Mouse (Mus musculus) gastrocnemius, adult 2 months (tissue): ENCODE data around the gene Grb10. TPM values are rescaled to one million over a fixed set of nuclear protein-coding genes. Genes with fewer than 3 reads are reported as not detected.
A peak's percentile ranks its signal among the peaks of the same experiment; 100 is the strongest.

Source experiments
- DNase-seq: peaks from one replicate; pipeline ENCODE4 v3.0.0; 2022
- H3K27ac ChIP-seq: fragments of 200-600 bp; 2 replicates; pipeline ENCODE4 v1.8.1; 2022; ENCODE audit warnings: mild to moderate bottlenecking
- H3K4me3 ChIP-seq: fragments of 200-600 bp; 2 replicates; pipeline ENCODE4 v1.8.1; 2022; ENCODE audit warnings: mild to moderate bottlenecking, moderate library complexity
- CTCF ChIP-seq: fragments of 200-600 bp; IDR thresholded peaks from 2 replicates; pipeline ENCODE4 v1.8.1; 2022; ENCODE audit warnings: antibody characterized with exemption, mild to moderate bottlenecking, moderate library complexity
- intact Hi-C: fragments of 180-260 bp; cut with DNase I; formaldehyde crosslinking; loops from one replicate; pipeline ENCODE4 v1.15.1; 2025
- total RNA-seq, 2 experiments: library from RNA; stranded (reverse); gene quantifications; 2 replicates each; pipeline ENCODE4 v1.2.3; 2021

The Grb10 gene
- total RNA-seq, 2 experiments from 2014 or later, result 27.9 to 59.3 TPM

GRCm38 (mm10) chr11:12025392-12025755, 13.1 kb downstream of the Grb10 start:
- Histone ChIP-seq H3K27ac (no peak overlapping the region), H3K4me3 (peak overlapping the region; percentile 56)
- no peak for TF ChIP-seq CTCF
- no peak for DNase-seq
- intact Hi-C loops, result loop anchor here (1.0 to 2.0 kb wide), 2 partner anchors 266 to 333 kb away; no protein-coding TSS in a partner anchor

DNA sequence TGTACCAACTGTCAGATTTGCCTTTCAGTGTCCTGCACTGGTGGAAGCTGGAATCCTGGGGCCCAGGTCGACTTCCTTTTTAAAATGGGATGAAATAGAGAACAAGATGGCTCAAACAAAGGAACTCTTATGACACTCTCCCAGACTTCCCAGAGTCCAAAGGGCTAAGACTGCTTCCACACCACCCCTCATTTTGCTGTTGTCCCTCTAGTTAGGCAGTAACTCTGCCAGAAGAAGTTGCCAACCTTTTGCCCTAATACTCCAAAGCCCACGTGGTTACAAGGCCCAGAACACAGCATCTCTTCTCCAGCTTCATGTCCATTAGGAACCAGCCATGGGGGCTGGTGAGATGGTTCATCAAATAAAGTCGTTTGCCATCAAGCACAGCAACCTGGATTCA, 15.4 kb downstream of the Grb10 start:
- intact Hi-C loops, result no loop called here
- no peak for TF ChIP-seq CTCF

DNA sequence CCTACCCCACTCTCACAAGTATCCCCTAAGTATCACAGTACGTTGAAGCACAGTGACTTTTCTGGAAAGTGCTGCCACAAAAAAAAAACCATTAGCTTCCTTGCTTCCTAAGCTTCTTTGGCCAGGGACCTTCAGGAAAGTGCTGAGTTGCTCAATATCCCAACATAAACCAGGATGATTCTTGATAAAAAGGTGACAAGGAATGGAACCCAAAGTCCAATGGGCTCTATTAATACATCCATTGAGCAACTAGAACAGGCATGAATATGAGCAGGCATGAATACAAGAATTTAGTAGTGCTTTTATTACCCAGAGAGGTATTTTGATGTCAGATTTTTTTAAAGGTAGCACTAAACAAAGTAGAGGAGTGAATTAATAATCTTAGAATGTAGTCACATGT, 18.8 kb downstream of the Grb10 start:
- Histone ChIP-seq H3K4me3 (no peak overlapping the region), H3K27ac (0 out of 2 replicates have a peak overlapping the region, but pooled peaks have one; percentile 67)
- DNase-seq, result no peak
- TF ChIP-seq CTCF, result no peak
- intact Hi-C loops, result no loop called here

More for the DNA sequence above, 15.4 kb downstream of the Grb10 start:
- Histone ChIP-seq H3K4me3 (no peak overlapping the region), H3K27ac (no peak overlapping the region)
- DNase-seq, result no peak

DNA sequence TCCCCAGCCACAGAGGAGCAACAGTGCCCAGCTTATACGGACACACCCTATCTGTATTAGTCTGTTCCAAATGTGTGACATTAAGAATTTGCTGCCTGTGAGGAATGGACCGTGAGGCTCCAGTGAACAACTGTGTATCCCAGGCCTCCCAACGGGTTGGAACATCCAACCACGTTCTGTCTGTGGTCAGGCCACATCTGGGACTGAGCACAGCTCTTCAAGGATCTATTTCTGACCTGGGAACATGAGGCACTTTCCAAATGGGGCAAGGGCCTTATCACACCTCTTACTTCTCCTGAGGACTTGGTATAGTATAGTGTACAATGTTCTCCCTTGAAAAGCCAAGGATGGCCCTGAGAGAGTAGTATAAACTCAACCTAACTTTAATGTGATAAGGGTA, 19.9 kb downstream of the Grb10 start:
- H3K4me3 ChIP-seq, result no peak overlapping the region
- no peak for TF ChIP-seq CTCF
- peak overlapping the region; percentile 67 for H3K27ac ChIP-seq
- intact Hi-C loops, result no loop called here
- peak; percentile 38 for DNase-seq

DNA sequence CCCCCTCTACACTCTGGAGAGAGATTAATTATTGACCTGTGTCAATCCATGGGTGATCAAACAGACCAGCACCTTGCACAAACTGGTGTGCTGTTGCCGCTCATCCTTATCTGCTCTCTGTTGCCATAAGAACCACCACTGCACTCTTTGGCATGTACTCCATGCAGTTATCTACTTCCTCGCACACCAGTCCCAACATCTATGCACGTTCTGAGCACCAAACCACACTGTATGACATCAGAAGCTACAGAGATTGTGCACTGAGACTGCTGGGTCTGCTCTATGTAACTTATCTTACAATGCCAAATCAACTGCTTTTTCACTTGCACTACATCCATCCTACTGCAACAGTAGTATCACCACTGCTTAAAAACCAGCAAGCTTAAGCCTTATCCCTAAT, 28.4 kb downstream of the Grb10 start:
- intact Hi-C loops, result no loop called here

GRCm38 (mm10) chr11:12000293-12000910, 38.1 kb downstream of the Grb10 start:
- Histone ChIP-seq H3K4me3 (no peak overlapping the region), H3K27ac (peak overlapping the region; percentile 12; the same call in 1 of the 2 replicates)
- no peak for TF ChIP-seq CTCF
- intact Hi-C loops, result no loop called here
- no peak for DNase-seq

More for the DNA sequence above, 28.4 kb downstream of the Grb10 start:
- no peak for DNase-seq
- Histone ChIP-seq H3K27ac (no peak overlapping the region), H3K4me3 (no peak overlapping the region)
- TF ChIP-seq CTCF, result no peak

DNA sequence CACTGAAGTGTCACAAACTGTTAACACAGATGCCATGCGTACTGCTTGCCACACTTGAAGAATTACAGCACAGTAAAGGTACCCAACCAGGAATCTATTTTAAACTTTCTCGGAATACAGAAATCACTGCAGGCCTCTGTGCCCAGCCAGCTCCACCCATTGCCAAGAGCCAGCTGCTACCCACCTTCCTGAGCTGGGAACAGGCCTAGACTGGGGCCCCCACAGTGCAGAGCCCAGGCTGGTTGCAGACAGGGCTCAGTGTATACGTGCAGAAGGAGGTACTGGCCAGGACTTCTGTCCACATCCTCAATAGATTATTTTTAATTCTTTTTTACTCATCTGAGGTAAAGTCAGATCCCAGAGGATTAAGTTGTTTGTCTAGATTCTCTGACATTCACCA, 39.6 kb downstream of the Grb10 start:
- peak; percentile 48 for DNase-seq
- H3K4me3 ChIP-seq, result no peak overlapping the region
- intact Hi-C loops, result loop anchor here (5.0 kb wide), 1 partner anchor 38 kb away; the partner anchor contains the start of gene Grb10
- peak overlapping the region; percentile 55; the same call in 1 of the 2 replicates for H3K27ac ChIP-seq
- no peak for TF ChIP-seq CTCF

DNA sequence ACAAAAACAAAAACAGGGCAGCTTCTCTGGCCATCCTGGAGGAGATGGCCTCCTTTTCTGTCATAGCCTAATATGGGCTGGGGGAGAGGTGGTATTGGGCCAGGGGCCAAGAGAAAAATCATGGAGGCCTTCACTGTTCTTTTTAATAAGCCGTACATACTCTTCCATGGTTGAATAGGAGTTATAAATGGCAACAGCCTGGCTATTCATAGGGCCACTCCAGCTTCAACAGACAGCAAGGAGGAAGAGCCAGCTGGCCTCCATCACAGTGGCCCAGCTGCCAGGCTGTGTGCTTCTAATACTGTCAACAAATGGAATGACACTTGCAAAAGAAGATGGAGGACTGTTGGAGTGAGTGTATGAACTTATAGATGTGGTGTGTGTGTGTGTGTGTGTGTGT, 41.4 kb downstream of the Grb10 start:
- Histone ChIP-seq H3K27ac (peak overlapping the region; percentile 83), H3K4me3 (no peak overlapping the region)
- peak; percentile 75 for DNase-seq
- intact Hi-C loops, result loop anchor here (5.0 kb wide), 1 partner anchor 40 kb away; the partner anchor contains the start of gene Grb10
- no peak for TF ChIP-seq CTCF

DNA sequence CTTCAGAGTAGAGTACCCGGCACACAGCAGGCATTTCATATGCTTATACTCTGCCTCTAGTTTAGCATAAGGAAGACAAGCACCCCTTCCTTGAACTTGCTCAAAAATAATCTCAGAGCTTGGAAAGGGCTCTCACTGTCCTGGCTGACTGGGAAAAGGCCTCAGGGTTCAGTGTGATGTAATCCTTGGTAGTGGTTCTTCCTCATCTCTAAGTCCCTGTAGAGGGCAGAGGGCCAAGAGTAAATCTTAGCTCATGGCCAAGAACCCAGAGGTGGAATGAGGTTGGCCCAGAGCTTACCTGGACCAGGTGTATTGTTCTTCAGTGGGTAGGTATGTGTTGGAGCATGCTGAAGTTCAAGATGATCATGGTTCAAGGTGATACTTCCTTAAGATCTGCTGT, 43.1 kb downstream of the Grb10 start:
- no peak for TF ChIP-seq CTCF
- intact Hi-C loops, result loop anchor here (5.0 kb wide), 1 partner anchor 42 kb away; the partner anchor contains the start of gene Grb10
- no peak overlapping the region for H3K4me3 ChIP-seq
- peak overlapping the region; percentile 83; the same call in 1 of the 2 replicates for H3K27ac ChIP-seq
- no peak for DNase-seq

DNA sequence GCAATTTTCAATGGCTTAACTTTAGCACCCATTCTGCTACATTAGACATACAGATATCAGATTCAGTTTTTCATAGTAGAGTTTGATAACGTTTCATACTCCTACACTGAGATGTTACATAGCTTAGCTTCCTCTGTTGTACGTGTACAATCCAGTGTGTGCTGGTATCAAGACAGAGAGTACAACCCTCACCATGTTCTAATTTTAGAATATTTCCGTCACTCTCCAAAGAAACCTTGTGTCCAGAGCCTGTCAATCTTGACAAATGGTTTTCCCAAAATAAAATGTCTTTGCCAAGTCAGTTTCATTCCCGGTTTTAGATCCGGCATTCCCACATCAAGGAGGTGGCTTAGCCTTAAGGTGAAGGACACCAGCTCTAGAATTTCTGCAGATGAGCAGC, 44.7 kb downstream of the Grb10 start:
- intact Hi-C loops, result no loop called here
- no peak for TF ChIP-seq CTCF
- H3K4me3 ChIP-seq, result no peak overlapping the region
- DNase-seq, result no peak
- peak overlapping the region; percentile 48 for H3K27ac ChIP-seq

DNA sequence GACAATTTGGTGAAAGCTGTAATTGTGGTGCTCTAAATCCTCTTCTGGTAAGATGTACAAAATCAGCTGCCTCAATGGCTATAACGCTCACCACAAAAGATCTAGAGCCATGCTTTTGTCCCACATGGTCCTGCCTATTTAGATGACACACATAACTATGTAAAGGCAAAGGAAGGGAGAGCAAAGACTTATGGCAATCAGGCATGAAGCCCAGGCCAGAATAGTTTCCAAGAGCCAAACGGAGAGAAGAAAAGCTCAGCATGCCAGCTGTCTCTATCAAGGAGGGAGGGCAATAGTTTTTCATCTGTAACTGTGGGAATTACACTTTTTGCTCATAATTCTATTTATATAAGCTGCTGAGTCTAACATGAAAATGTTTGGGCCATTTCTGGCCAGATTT, 45.3 kb downstream of the Grb10 start:
- H3K27ac ChIP-seq, result peak overlapping the region; percentile 48; the same call in 1 of the 2 replicates
- intact Hi-C loops, result no loop called here
- DNase-seq, result no peak

DNA sequence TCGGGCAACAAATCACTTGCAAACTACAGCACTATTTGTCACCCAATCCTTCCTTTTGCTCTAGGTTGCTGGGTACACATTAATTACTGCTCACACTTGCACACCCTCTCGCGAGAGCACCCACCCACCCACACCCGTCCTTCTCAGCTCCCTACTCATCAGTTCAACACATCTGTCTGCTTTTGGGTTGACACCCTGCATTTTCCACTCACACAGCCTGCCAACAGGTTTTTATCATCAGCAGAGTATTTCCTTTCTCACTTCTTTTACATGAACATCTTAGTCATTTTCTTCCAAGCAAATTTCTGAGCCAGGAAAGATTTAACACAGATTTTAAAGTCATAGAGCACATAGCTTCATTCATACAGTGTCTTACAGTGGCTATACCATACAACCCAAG, 48.6 kb downstream of the Grb10 start:
- no peak for TF ChIP-seq CTCF
- H3K27ac ChIP-seq, result no peak overlapping the region
- DNase-seq, result no peak
- intact Hi-C loops, result no loop called here
- H3K4me3 ChIP-seq, result no peak overlapping the region

More for the DNA sequence above, 45.3 kb downstream of the Grb10 start:
- no peak overlapping the region for H3K4me3 ChIP-seq
- TF ChIP-seq CTCF, result no peak

DNA sequence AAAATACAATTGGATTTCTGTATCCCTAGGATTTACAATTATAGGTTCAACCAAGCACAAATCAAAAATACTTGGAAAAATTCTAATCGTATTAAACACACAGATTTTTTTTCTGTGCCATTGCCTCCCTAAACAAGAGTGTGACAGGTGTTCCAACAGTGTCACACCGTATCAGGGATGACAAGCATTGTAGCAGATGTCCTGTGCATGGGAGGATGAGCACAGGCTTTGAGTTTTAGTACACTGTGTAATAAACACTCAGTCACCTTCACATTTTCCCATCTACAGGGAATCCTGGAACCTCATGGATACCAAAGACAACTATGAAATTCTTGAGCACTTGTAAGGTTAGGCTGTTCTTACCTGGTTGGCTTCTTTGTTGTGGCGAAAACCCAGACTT, 51.2 kb downstream of the Grb10 start:
- Histone ChIP-seq H3K4me3 (no peak overlapping the region), H3K27ac (no peak overlapping the region)
- no peak for DNase-seq
- intact Hi-C loops, result no loop called here
- no peak for TF ChIP-seq CTCF
